19 mouse cellular contexts compared by ENCODE assay signal in genomic region chr7:83731297-83731696, GRCm38 (mm10). TPM values are rescaled to one million over a fixed set of nuclear protein-coding genes. Genes with fewer than 3 reads are reported as not detected.
A peak's percentile ranks its signal among the peaks of the same experiment; 100 is the strongest.
DNase-seq lines count a peak whose midpoint lies in the region; ATAC-seq and TF ChIP-seq lines count a peak whose summit lies in the region.
"Had no signal": no experiment of that assay in that cellular context is flagged by ENCODE, and none has a peak within 500 bp of the region (broad histone marks: within the 10 kb centered on the region; RNA-seq: fewer than 3 reads in every experiment).

No protein-coding gene starts in this region.

- peak overlapping the region; percentile 50 for H3K4me3 ChIP-seq in layer of hippocampus, adult 2 months
- no peak overlapping the region for H3K4me3 ChIP-seq in midbrain, embryonic 11.5 days (ENCODE audit: low read depth, low read length)
- H3K4me3 ChIP-seq in midbrain, embryonic 14.5 days (replicated peaks; ENCODE audit: low read depth, low read length): no peak overlapping the region
- H3K4me3 ChIP-seq: embryonic facial prominence, embryonic 12.5 days; forebrain, embryonic 15.5 days; hindbrain, embryonic 15.5 days had no signal

- no peak overlapping the region for H3K9ac ChIP-seq in midbrain, embryonic 11.5 days (ENCODE audit: low read length)
- no peak overlapping the region for H3K9ac ChIP-seq in midbrain, embryonic 14.5 days (replicated peaks; ENCODE audit: low read length)
- H3K9ac ChIP-seq: embryonic facial prominence, embryonic 12.5 days; forebrain, embryonic 15.5 days; hindbrain, embryonic 15.5 days had no signal

- no peak for TF ChIP-seq CTCF in layer of hippocampus, adult 2 months (conservative IDR thresholded peaks at IDR 0.05)

- peak; percentile 34 for DNase-seq in cerebellum, postnatal 25 days
- no peak for DNase-seq in cerebellum, adult 18-20 months
- no peak for DNase-seq in layer of hippocampus, adult 2 months (ENCODE audit: low spot score in 2 of 2)
- DNase-seq in layer of hippocampus, adult 9-11 months: no peak
- peak; percentile 39 for DNase-seq in midbrain, embryonic 11.5 days (ENCODE audit: low spot score, missing footprints)
- no peak for DNase-seq in midbrain, embryonic 14.5 days
- no peak for DNase-seq in right cerebral cortex, adult 2 months (ENCODE audit: low spot score in 2 of 2)
- DNase-seq: adrenal gland, postnatal 14 days; gastrocnemius, postnatal 36 days; heart, adult 18-20 months; heart, postnatal 36 days; kidney, adult 11 months had no signal

- 82% methylated on average over 6 of the region's 6 CpGs for WGBS in midbrain, embryonic 11.5 days
- WGBS in midbrain, embryonic 14.5 days: 87% methylated on average over 6 of the region's 6 CpGs

- H3K27ac ChIP-seq in layer of hippocampus, adult 2 months: peak overlapping the region; percentile 96
- H3K27ac ChIP-seq in midbrain, embryonic 11.5 days (ENCODE audit: low read depth, low read length): no peak overlapping the region
- H3K27ac ChIP-seq in midbrain, embryonic 14.5 days (replicated peaks; ENCODE audit: low read depth, low read length): no peak overlapping the region
- H3K27ac ChIP-seq: embryonic facial prominence, embryonic 12.5 days; forebrain, embryonic 15.5 days; hindbrain, embryonic 15.5 days had no signal

- H3K4me1 ChIP-seq in midbrain, embryonic 11.5 days (ENCODE audit: control insufficient read depth, insufficient read depth, low read length): no peaks in the 10 kb centered on the region
- H3K4me1 ChIP-seq in midbrain, embryonic 14.5 days (ENCODE audit: control insufficient read depth, insufficient read depth, low read length): no peaks in the 10 kb centered on the region
- H3K4me1 ChIP-seq: forebrain, embryonic 15.5 days; hindbrain, embryonic 15.5 days had no signal

- no peaks in the 10 kb centered on the region for H3K27me3 ChIP-seq in midbrain, embryonic 11.5 days (ENCODE audit: control insufficient read depth, insufficient read depth, low read length)
- no peaks in the 10 kb centered on the region for H3K27me3 ChIP-seq in midbrain, embryonic 14.5 days (ENCODE audit: control insufficient read depth, insufficient read depth, low read length)
- H3K27me3 ChIP-seq: embryonic facial prominence, embryonic 12.5 days; forebrain, embryonic 15.5 days; hindbrain, embryonic 15.5 days; Patski had no signal

- no peaks in the 10 kb centered on the region for H3K9me3 ChIP-seq in midbrain, embryonic 11.5 days (ENCODE audit: control insufficient read depth, low read length)
- H3K9me3 ChIP-seq in midbrain, embryonic 14.5 days (ENCODE audit: control insufficient read depth, low read length): no peaks in the 10 kb centered on the region
- H3K9me3 ChIP-seq: embryonic facial prominence, embryonic 12.5 days; forebrain, embryonic 15.5 days; hindbrain, embryonic 15.5 days had no signal

- H3K36me3 ChIP-seq in midbrain, embryonic 11.5 days (ENCODE audit: control insufficient read depth, insufficient read depth, low read length): no peaks in the 10 kb centered on the region
- H3K36me3 ChIP-seq in midbrain, embryonic 14.5 days (ENCODE audit: control insufficient read depth, insufficient read depth, low read length): no peaks in the 10 kb centered on the region
- H3K36me3 ChIP-seq: embryonic facial prominence, embryonic 12.5 days; forebrain, embryonic 15.5 days; hindbrain, embryonic 15.5 days had no signal

- H3K4me2 ChIP-seq in midbrain, embryonic 11.5 days: no peak overlapping the region
- no peak overlapping the region for H3K4me2 ChIP-seq in midbrain, embryonic 14.5 days (ENCODE audit: low read length)
- H3K4me2 ChIP-seq: embryonic facial prominence, embryonic 12.5 days; forebrain, embryonic 15.5 days; heart, embryonic 11.5 days; hindbrain, embryonic 15.5 days had no signal

- no peak for ATAC-seq in midbrain, embryonic 11.5 days (ENCODE audit: low FRiP score)
- no peak for ATAC-seq in midbrain, embryonic 14.5 days (ENCODE audit: low FRiP score, low TSS enrichment)
- ATAC-seq: activated CD4-positive, CD25-positive, alpha-beta regulatory T cell, adult 4 months; forebrain, embryonic 15.5 days; Patski had no signal

RNA-seq across cellular contexts. Expression of gene Il16, which starts 14.2 kb away (rescaled TPM):
- 10 to 100 TPM; 67.3 to 70.3 TPM for total RNA-seq in layer of hippocampus, adult 2 months (2021)
- polyA plus RNA-seq in midbrain, embryonic 11.5 days (2014; fragmentation: Nextera tagmentation; extraction: Ambion mirVana): 1.0 and 1.1 TPM in 2 replicates
- polyA plus RNA-seq in midbrain, embryonic 14.5 days (2014; fragmentation: Nextera tagmentation; extraction: Ambion mirVana): 0.43 and 0.70 TPM in 2 replicates
- polyA plus RNA-seq: C2C12 had no signal

Comparison
In these comparisons a context has a peak if more than half of its experiments do, and no peak if none do; other contexts are left out.
1. DNase-seq: peak in cerebellum, postnatal 25 days (2 of 2) and midbrain, embryonic 11.5 days (single experiment); none in cerebellum, adult 18-20 months (0 of 2), layer of hippocampus, adult 2 months (0 of 2), layer of hippocampus, adult 9-11 months (single experiment), midbrain, embryonic 14.5 days (single experiment) and right cerebral cortex, adult 2 months (0 of 2).